8 mouse cellular contexts compared by ENCODE assay signal in genomic region chr8:120113306-120113705, GRCm38 (mm10). TPM values are rescaled to one million over a fixed set of nuclear protein-coding genes. Genes with fewer than 3 reads are reported as not detected.
DNase-seq lines count a peak whose midpoint lies in the region; ATAC-seq and TF ChIP-seq lines count a peak whose summit lies in the region.

No protein-coding gene starts in this region.

- TF ChIP-seq CTCF in kidney, postnatal 0 days (IDR thresholded peaks at IDR 0.05; ENCODE audit: low read depth), result no peak

- WGBS in kidney, postnatal 0 days, result 1% methylated on average over 10 of the region's 10 CpGs

- H3K4me2 ChIP-seq in kidney, postnatal 0 days (ENCODE audit: low read length), result peak overlapping the region; percentile 81

- peak overlapping the region; percentile 87 for H3K27ac ChIP-seq in kidney, postnatal 0 days

- DNase-seq in embryo, embryonic 10.5 days (ENCODE audit: low spot score), result peak; percentile 63
- no peak for DNase-seq in embryo, embryonic 10 days (ENCODE audit: low spot score)
- peak; percentile 46 for DNase-seq in adrenal gland, postnatal 25 days
- DNase-seq in gastrocnemius, adult 8-10 months (ENCODE audit: low spot score in 2 of 2), result peak; percentile 31 to 45
- peak; percentile 78 for DNase-seq in kidney, postnatal 0 days (ENCODE audit: low spot score)
- peak; percentile 79 for DNase-seq in lung, postnatal 25 days (ENCODE audit: low spot score)
- peak; percentile 62 for DNase-seq in testis, postnatal 10 days (ENCODE audit: low spot score)
- DNase-seq in layer of hippocampus, adult 9-10 months (ENCODE audit: low spot score), result no peak

- H3K4me3 ChIP-seq in kidney, postnatal 0 days (replicated peaks; ENCODE audit: low read depth, low read length), result peak overlapping the region; percentile 51

- ATAC-seq in kidney, postnatal 0 days (replicated peaks; ENCODE audit: low FRiP score, low read depth), result peak; percentile 43

- peak overlapping the region; percentile 61 for H3K9ac ChIP-seq in kidney, postnatal 0 days (ENCODE audit: low read depth, low read length)

- H3K36me3 ChIP-seq in kidney, postnatal 0 days (ENCODE audit: insufficient read depth, low read length), result no peaks in the 10 kb centered on the region

- H3K9me3 ChIP-seq in kidney, postnatal 0 days (replicated peaks; ENCODE audit: low read length), result no peaks in the 10 kb centered on the region

- peaks cover 11% of the 10 kb centered on the region; the same call in 1 of the 2 replicates for H3K27me3 ChIP-seq in kidney, postnatal 0 days (ENCODE audit: insufficient read depth, low read length)

- peaks cover 8% of the 10 kb centered on the region; the same call in 1 of the 2 replicates for H3K4me1 ChIP-seq in kidney, postnatal 0 days (replicated peaks; ENCODE audit: insufficient read depth, low read length)

RNA-seq across cellular contexts. Expression of gene 6430548M08Rik, which starts 0.6 kb away (rescaled TPM):
- total RNA-seq in adrenal gland, postnatal 25 days (2021), result 111 and 165 TPM in 2 replicates
- total RNA-seq in gastrocnemius, adult 8-10 months (2022), result 10 to 100 TPM; 24.5 to 33.0 (median 25.0) TPM
- 5.4 and 6.9 TPM in 2 replicates for polyA plus RNA-seq in kidney, postnatal 0 days (2015; fragmentation: Nextera tagmentation; extraction: Ambion mirVana)

RNA-seq across cellular contexts. Expression of gene Zdhhc7, which starts 12.0 kb away (rescaled TPM):
- 58.5 and 60.1 TPM in 2 replicates for total RNA-seq in adrenal gland, postnatal 25 days (2021)
- total RNA-seq in gastrocnemius, adult 8-10 months (2022), result 10 to 100 TPM; 24.3 to 30.3 (median 27.0) TPM
- polyA plus RNA-seq in kidney, postnatal 0 days (2015; fragmentation: Nextera tagmentation; extraction: Ambion mirVana), result 30.3 and 31.8 TPM in 2 replicates

Comparison
In these comparisons a context has a peak if more than half of its experiments do, and no peak if none do; other contexts are left out.
1. DNase-seq: peak in embryo, embryonic 10.5 days (single experiment), adrenal gland, postnatal 25 days (single experiment), gastrocnemius, adult 8-10 months (2 of 2), kidney, postnatal 0 days (single experiment), lung, postnatal 25 days (single experiment) and testis, postnatal 10 days (single experiment); none in embryo, embryonic 10 days (single experiment) and layer of hippocampus, adult 9-10 months (single experiment).